Mouse (Mus musculus) cortical plate, adult 2 months (tissue): ENCODE results near the gene Sec22a.

Experiments
- CTCF ChIP-seq: fragments of 200-500 bp; IDR thresholded peaks from 2 replicates; pipeline ENCODE4 v1.5.1; 2011; ENCODE audit warnings: mild to moderate bottlenecking, control low read depth, low read length; ENCODE audit not compliant: insufficient read depth; ENCODE audit errors: extremely low read depth
- POLR2A ChIP-seq: fragments of 200-500 bp; IDR thresholded peaks from 2 replicates; pipeline ENCODE4 v1.6.1; 2011; ENCODE audit warnings: mild to moderate bottlenecking, low read length, control low read depth; ENCODE audit not compliant: insufficient read depth; ENCODE audit errors: extremely low read depth

- no peak for TF ChIP-seq POLR2A
- no peak for TF ChIP-seq CTCF
These were observed 92.8 kb downstream of the Sec22a start for GRCm38 (mm10) chr16:35270945-35271344.
